Mouse (Mus musculus): Measurements from ENCODE around the gene Olfr441. TPM values are rescaled to one million over a fixed set of nuclear protein-coding genes. Genes with fewer than 3 reads are reported as not detected.
"Not testable (repeated sequence)": the region's sequence is repeated elsewhere in the genome, so short reads cannot be mapped to it uniquely, and the experiment has no call there.

The Olfr441 gene
- total RNA-seq (2021): not detected
- long read RNA-seq, experiment 1: 0 reads
- long read RNA-seq, experiment 2: 0 reads

DNA sequence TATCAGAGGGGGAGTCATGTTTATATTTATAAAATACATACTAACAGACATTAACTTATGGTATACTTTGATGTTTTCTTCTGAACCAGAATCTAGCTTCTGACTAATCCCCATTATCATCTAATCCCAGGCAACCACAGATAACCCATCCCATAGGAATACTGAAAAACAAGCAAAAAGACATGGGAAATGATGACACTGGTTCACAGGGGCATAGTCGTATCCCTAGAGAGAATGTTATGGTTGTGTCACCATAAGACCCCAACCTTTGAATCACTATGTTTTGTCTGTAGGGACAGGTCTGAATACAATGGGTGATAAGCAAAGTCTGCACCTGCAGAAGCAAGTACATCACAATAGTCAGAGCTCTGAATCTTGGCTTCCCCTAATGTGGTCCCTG is at the start of gene Olfr441:
Gene Olfr441, plus strand, starts transcription at position 301 of the 400 bp plus-strand sequence.
- intact Hi-C loops (cut with DNase I); H3K4me3 ChIP-seq; H3K27ac ChIP-seq: not testable (repeated sequence)

DNA sequence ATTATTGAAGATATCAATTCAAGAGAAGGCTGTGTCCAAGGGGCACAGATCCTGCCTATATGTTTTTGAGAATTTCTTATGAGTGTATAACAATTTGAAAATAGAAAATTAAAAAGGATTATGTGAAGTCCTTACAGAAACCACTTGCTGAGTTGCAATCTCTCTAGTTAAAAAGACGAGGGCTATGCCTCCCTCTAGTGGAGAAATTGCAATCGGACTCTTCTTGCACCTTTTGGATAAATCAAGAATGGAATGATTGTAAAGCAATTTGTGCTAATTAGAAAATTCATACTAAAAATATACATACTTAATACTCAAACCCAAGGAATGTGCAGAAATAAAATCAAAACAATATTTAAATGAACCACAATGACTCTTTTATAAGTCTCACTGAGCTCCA is 27.4 kb upstream of the Olfr441 start:
- Histone ChIP-seq H3K27ac (no peak overlapping the region), H3K4me3 (no peak overlapping the region)
- intact Hi-C loops (cut with DNase I): no loop called here
- no peak for DNase-seq
- peak; percentile 28; the same call in 1 of the 2 replicates for TF ChIP-seq CTCF (IDR thresholded peaks at IDR 0.05)

More for the DNA sequence above, at the start of gene Olfr441:
- DNase-seq: not testable (repeated sequence)

DNA sequence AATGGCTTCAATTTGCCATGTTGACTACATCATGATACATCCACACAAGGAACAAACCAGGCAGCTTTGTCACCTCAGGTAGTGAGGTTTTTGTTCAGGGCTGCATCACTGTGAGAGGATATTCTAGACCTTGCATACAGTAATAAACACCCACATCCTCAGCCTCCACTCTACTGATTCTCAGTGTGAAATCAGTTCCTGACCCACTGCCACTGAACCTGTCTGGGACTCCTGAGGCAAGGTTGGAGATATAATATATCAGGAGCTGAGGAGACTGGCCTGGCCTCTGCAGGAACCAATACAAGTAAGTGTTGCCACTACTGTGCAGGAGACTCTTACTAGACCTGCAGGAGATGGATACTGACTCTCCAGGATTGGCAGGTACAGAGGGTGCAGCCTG is 24.8 kb upstream of the Olfr441 start:
- intact Hi-C loops (cut with DNase I); DNase-seq; H3K4me3 ChIP-seq; H3K27ac ChIP-seq: not testable (repeated sequence)

DNA sequence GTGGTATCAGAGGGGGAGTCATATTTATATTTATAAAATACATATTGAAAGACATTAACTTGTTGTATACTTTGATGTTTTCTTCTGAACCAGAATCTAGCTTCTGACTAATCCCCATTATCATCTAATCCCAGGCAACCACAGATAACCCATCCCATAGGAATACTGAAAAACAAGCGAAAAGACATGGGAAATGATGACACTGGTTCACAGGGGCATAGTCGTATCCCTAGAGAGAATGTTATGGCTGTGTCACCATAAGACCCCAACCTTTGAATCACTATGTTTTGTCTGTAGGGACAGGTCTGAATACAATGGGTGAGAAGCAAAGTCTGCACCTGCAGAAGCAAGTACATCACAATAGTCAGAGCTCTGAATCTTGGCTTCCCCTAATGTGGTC is 40.1 kb downstream of the Olfr441 start, which contains the start of gene Olfr237-ps1:
Gene Olfr237-ps1, plus strand, starts transcription at position 301 of the 400 bp plus-strand sequence.
- DNase-seq; intact Hi-C loops (cut with DNase I); H3K4me3 ChIP-seq; H3K27ac ChIP-seq: not testable (repeated sequence)

DNA sequence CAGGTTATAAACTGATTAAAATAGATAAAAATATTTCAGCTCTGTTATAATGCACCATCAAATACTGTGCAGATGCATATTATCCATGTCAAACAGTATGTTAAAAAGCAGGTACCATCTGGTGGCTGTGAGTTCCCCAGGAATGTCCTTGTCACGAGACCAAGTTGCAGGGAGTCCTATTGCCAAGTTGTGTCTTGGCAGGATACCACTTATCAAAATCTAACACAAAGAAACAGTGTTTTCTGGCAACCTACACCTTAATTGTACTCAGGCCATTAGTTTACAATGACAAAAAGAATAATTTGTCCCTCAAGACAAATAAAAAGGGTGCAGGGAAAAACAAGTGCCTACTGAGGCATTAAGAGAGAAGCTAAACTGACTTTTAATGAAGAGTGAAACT is 53.3 kb downstream of the Olfr441 start:
- DNase-seq: no peak
- intact Hi-C loops (cut with DNase I): no loop called here
- H3K27ac ChIP-seq: no peak overlapping the region
- no peak overlapping the region for H3K4me3 ChIP-seq
- no peak for TF ChIP-seq CTCF (IDR thresholded peaks at IDR 0.05)

DNA sequence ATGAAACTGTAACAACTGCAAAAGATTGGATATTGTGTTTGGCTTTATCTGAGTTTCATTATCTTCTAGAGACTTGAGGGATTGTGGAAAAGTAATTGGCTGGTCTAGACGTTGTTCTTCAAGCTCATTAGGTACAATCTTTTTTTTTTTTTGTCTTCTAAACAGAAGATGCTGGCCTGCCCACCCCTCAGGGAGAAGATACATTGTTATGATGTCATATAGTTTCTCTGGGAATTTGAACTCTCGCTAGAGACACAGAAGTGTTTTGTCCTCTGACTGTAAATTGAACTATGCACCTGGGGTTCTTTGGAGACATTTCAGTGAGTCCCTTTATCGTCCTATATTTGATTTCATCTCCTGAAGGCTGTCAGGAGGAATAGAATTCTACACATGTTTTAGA is 56.8 kb downstream of the Olfr441 start, which contains the start of gene Olfr437:
Gene Olfr437, plus strand, starts transcription at position 301 of the 400 bp plus-strand sequence.
- intact Hi-C loops (cut with DNase I): no loop called here
- no peak within 1 kb of the TSS for H3K27ac ChIP-seq
- TF ChIP-seq CTCF (IDR thresholded peaks at IDR 0.05): no peak
- no peak within 1 kb of the TSS for H3K4me3 ChIP-seq
- no peak for DNase-seq

DNA sequence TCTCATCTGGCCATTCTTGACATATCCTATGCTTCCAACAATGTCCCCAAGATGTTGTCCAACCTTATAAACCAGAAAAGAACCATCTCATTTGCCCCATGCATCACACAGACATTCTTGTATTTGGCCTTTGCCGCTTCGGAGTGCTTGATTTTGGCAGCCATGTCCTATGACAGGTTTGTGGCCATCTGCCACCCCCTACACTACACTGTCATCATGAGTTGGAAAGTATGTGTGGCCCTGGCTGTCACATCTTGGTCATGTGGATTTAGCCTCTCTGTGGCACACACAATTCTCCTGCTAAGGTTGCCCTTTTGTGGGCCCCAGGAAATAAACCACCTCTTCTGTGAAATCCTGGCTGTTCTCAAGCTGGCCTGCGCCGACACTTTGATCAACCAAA is 61.1 kb downstream of the Olfr441 start:
- intact Hi-C loops (cut with DNase I): no loop called here
- DNase-seq: no peak
- no peak overlapping the region for H3K4me3 ChIP-seq
- TF ChIP-seq CTCF (IDR thresholded peaks at IDR 0.05): no peak
- H3K27ac ChIP-seq: no peak overlapping the region

Other genes with a start within 250 kb of the Olfr441 start
- not detected for gene Olfr448, start 215.9 kb upstream of the Olfr441 start, total RNA-seq (2021)
- gene Olfr447, start 197.5 kb upstream of the Olfr441 start, total RNA-seq (2021): not detected
- gene Olfr446, start 185.0 kb upstream of the Olfr441 start, total RNA-seq (2021): not detected
- gene Olfr444, start 157.3 kb upstream of the Olfr441 start, total RNA-seq (2021): not detected
- not detected for gene Olfr237-ps1, start 40.2 kb downstream of the Olfr441 start, total RNA-seq (2021)
- not detected for gene Olfr437, start 56.9 kb downstream of the Olfr441 start, total RNA-seq (2021)
- gene Olfr13, start 65.8 kb downstream of the Olfr441 start, total RNA-seq (2021): not detected
- gene Olfr435, start 90.8 kb downstream of the Olfr441 start, total RNA-seq (2021): not detected
- not detected for gene Olfr434, start 106.7 kb downstream of the Olfr441 start, total RNA-seq (2021)
- not detected for gene Olfr47, start 125.2 kb downstream of the Olfr441 start, total RNA-seq (2021)
- 1 to 10 TPM; 2.9 to 3.1 TPM for gene Arhgef5, start 159.2 kb downstream of the Olfr441 start, total RNA-seq (2021)
- gene Nobox, start 203.2 kb downstream of the Olfr441 start, total RNA-seq (2021): not detected

All from gastrocnemius, adult 2 months (tissue).